Mouse (Mus musculus): ENCODE measurements at regions not wholly inside any gene's neighbourhood (a gene's known extent, or its start where the extent isn't known, plus 50 kb on each side); places are given as distances from the start of the nearest gene placed in this dataset.
"Not testable (repeated sequence)": the region's sequence is repeated elsewhere in the genome, so short reads cannot be mapped to it uniquely, and the experiment has no call there.

- WGBS: 89% methylated on average over 9 of the region's 9 CpGs
- no peak overlapping the region for H3K4me3 ChIP-seq (ENCODE audit: low read depth, low read length)
- ATAC-seq (ENCODE audit: insufficient read depth, low FRiP score, low TSS enrichment): no peak
- H3K36me3 ChIP-seq (ENCODE audit: control insufficient read depth, insufficient read depth, low read length): no peaks in the 10 kb centered on the region
- no peak overlapping the region for H3K27ac ChIP-seq (ENCODE audit: low read depth, low read length)
- peaks cover 7% of the 10 kb centered on the region; the same call in 1 of the 2 replicates for H3K4me1 ChIP-seq (ENCODE audit: control insufficient read depth, insufficient read depth, low read length)
- no peak overlapping the region for H3K4me2 ChIP-seq (ENCODE audit: low read depth)
- no peaks in the 10 kb centered on the region for H3K9me3 ChIP-seq (ENCODE audit: control insufficient read depth, low read length)
- no peak overlapping the region for H3K9ac ChIP-seq (ENCODE audit: low read length)
- no peaks in the 10 kb centered on the region for H3K27me3 ChIP-seq (ENCODE audit: control insufficient read depth, insufficient read depth, low read length)
- no peak for DNase-seq (ENCODE audit: low spot score)
Measured at GRCm38 (mm10) chr2:166301161-166301560, 145.7 kb upstream of the Sulf2 start.

GRCm38 (mm10) chr2:166294672-166295071 lies 139.2 kb upstream of the Sulf2 start:
- ATAC-seq (ENCODE audit: insufficient read depth, low FRiP score, low TSS enrichment) (no peak), DNase-seq (ENCODE audit: low spot score) (no peak)
- no peak overlapping the region for H3K4me3 ChIP-seq (ENCODE audit: low read depth, low read length)
- H3K9ac ChIP-seq (ENCODE audit: low read length): no peak overlapping the region
- H3K36me3 ChIP-seq (ENCODE audit: control insufficient read depth, insufficient read depth, low read length): no peaks in the 10 kb centered on the region
- no peaks in the 10 kb centered on the region for H3K9me3 ChIP-seq (ENCODE audit: control insufficient read depth, low read length)
- H3K4me2 ChIP-seq (ENCODE audit: low read depth): no peak overlapping the region
- H3K27ac ChIP-seq (ENCODE audit: low read depth, low read length): no peak overlapping the region
- WGBS: 62% methylated on average over 10 of the region's 10 CpGs
- H3K27me3 ChIP-seq (ENCODE audit: control insufficient read depth, insufficient read depth, low read length): no peaks in the 10 kb centered on the region
- H3K4me1 ChIP-seq (ENCODE audit: control insufficient read depth, insufficient read depth, low read length): peaks cover 17% of the 10 kb centered on the region

- no peaks in the 10 kb centered on the region for H3K9me3 ChIP-seq (ENCODE audit: control insufficient read depth, low read length)
- H3K4me1 ChIP-seq (ENCODE audit: control insufficient read depth, insufficient read depth, low read length): peaks cover 17% of the 10 kb centered on the region
- WGBS: 89% methylated on average over 6 of the region's 6 CpGs
- no peak overlapping the region for H3K9ac ChIP-seq (ENCODE audit: low read length)
- DNase-seq (ENCODE audit: low spot score) (no peak), ATAC-seq (ENCODE audit: insufficient read depth, low FRiP score, low TSS enrichment) (no peak)
- no peak overlapping the region for H3K27ac ChIP-seq (ENCODE audit: low read depth, low read length)
- H3K27me3 ChIP-seq (ENCODE audit: control insufficient read depth, insufficient read depth, low read length): no peaks in the 10 kb centered on the region
- no peak overlapping the region for H3K4me2 ChIP-seq (ENCODE audit: low read depth)
- no peak overlapping the region for H3K4me3 ChIP-seq (ENCODE audit: low read depth, low read length)
- no peaks in the 10 kb centered on the region for H3K36me3 ChIP-seq (ENCODE audit: control insufficient read depth, insufficient read depth, low read length)
Measured at GRCm38 (mm10) chr2:166292987-166293386, 137.5 kb upstream of the Sulf2 start.

- no peak overlapping the region for H3K4me3 ChIP-seq (ENCODE audit: low read depth, low read length)
- no peak for DNase-seq (ENCODE audit: low spot score)
- H3K36me3 ChIP-seq (ENCODE audit: control insufficient read depth, insufficient read depth, low read length): no peaks in the 10 kb centered on the region
- peak overlapping the region; percentile 63; the same call in 1 of the 2 replicates for H3K27ac ChIP-seq (ENCODE audit: low read depth, low read length)
- H3K4me2 ChIP-seq (ENCODE audit: low read depth): 0 out of 2 replicates have a peak overlapping the region, but pooled peaks have one; percentile 3
- 20% methylated on average over 6 of the region's 6 CpGs for WGBS
- H3K4me1 ChIP-seq (ENCODE audit: control insufficient read depth, insufficient read depth, low read length): peaks cover 17% of the 10 kb centered on the region
- no peaks in the 10 kb centered on the region for H3K9me3 ChIP-seq (ENCODE audit: control insufficient read depth, low read length)
- no peak for ATAC-seq (ENCODE audit: insufficient read depth, low FRiP score, low TSS enrichment)
- H3K27me3 ChIP-seq (ENCODE audit: control insufficient read depth, insufficient read depth, low read length): no peaks in the 10 kb centered on the region
- no peak overlapping the region for H3K9ac ChIP-seq (ENCODE audit: low read length)
Measured at GRCm38 (mm10) chr2:166291266-166291665, 135.8 kb upstream of the Sulf2 start.

GRCm38 (mm10) chr2:166290826-166291225 lies 135.4 kb upstream of the Sulf2 start:
- H3K27ac ChIP-seq (ENCODE audit: low read depth, low read length): peak overlapping the region; percentile 63; the same call in 1 of the 2 replicates
- H3K4me2 ChIP-seq (ENCODE audit: low read depth): 0 out of 2 replicates have a peak overlapping the region, but pooled peaks have one; percentile 3
- DNase-seq (ENCODE audit: low spot score) (no peak), ATAC-seq (ENCODE audit: insufficient read depth, low FRiP score, low TSS enrichment) (no peak)
- WGBS: 40% methylated on average over 9 of the region's 9 CpGs
- no peak overlapping the region for H3K9ac ChIP-seq (ENCODE audit: low read length)
- H3K4me1 ChIP-seq (ENCODE audit: control insufficient read depth, insufficient read depth, low read length): peaks cover 17% of the 10 kb centered on the region
- H3K9me3 ChIP-seq (ENCODE audit: control insufficient read depth, low read length): no peaks in the 10 kb centered on the region
- H3K4me3 ChIP-seq (ENCODE audit: low read depth, low read length): no peak overlapping the region
- no peaks in the 10 kb centered on the region for H3K27me3 ChIP-seq (ENCODE audit: control insufficient read depth, insufficient read depth, low read length)
- H3K36me3 ChIP-seq (ENCODE audit: control insufficient read depth, insufficient read depth, low read length): no peaks in the 10 kb centered on the region

GRCm38 (mm10) chr2:166289198-166289597 lies 133.7 kb upstream of the Sulf2 start:
- DNase-seq (ENCODE audit: low spot score): no peak
- Histone ChIP-seq H3K4me2 (ENCODE audit: low read depth) (no peak overlapping the region), H3K9me3 (ENCODE audit: control insufficient read depth, low read length) (no peaks in the 10 kb centered on the region), H3K27me3 (ENCODE audit: control insufficient read depth, insufficient read depth, low read length) (no peaks in the 10 kb centered on the region), H3K9ac (ENCODE audit: low read length) (no peak overlapping the region), H3K4me3 (ENCODE audit: low read depth, low read length) (no peak overlapping the region), H3K36me3 (ENCODE audit: control insufficient read depth, insufficient read depth, low read length) (no peaks in the 10 kb centered on the region), H3K4me1 (ENCODE audit: control insufficient read depth, insufficient read depth, low read length) (peaks cover 14% of the 10 kb centered on the region), H3K27ac (ENCODE audit: low read depth, low read length) (no peak overlapping the region)
- 78% methylated on average over 6 of the region's 6 CpGs for WGBS
- no peak for ATAC-seq (ENCODE audit: insufficient read depth, low FRiP score, low TSS enrichment)

GRCm38 (mm10) chr2:166281137-166281536 lies 125.7 kb upstream of the Sulf2 start:
- H3K9ac ChIP-seq (ENCODE audit: low read length); H3K27ac ChIP-seq (ENCODE audit: low read depth, low read length); H3K36me3 ChIP-seq (ENCODE audit: control insufficient read depth, insufficient read depth, low read length); DNase-seq (ENCODE audit: low spot score); H3K27me3 ChIP-seq (ENCODE audit: control insufficient read depth, insufficient read depth, low read length); H3K9me3 ChIP-seq (ENCODE audit: control insufficient read depth, low read length); ATAC-seq (ENCODE audit: insufficient read depth, low FRiP score, low TSS enrichment); H3K4me1 ChIP-seq (ENCODE audit: control insufficient read depth, insufficient read depth, low read length); H3K4me3 ChIP-seq (ENCODE audit: low read depth, low read length); H3K4me2 ChIP-seq (ENCODE audit: low read depth): not testable (repeated sequence)
- WGBS: no CpG with 5 or more reads among the region's 5 CpGs

GRCm38 (mm10) chr2:166280651-166281127 lies 125.2 kb upstream of the Sulf2 start:
- Histone ChIP-seq H3K36me3 (ENCODE audit: control insufficient read depth, insufficient read depth, low read length) (no peaks in the 10 kb centered on the region), H3K27ac (ENCODE audit: low read depth, low read length) (no peak overlapping the region), H3K9me3 (ENCODE audit: control insufficient read depth, low read length) (no peaks in the 10 kb centered on the region), H3K27me3 (ENCODE audit: control insufficient read depth, insufficient read depth, low read length) (no peaks in the 10 kb centered on the region), H3K4me2 (ENCODE audit: low read depth) (no peak overlapping the region), H3K9ac (ENCODE audit: low read length) (no peak overlapping the region), H3K4me1 (ENCODE audit: control insufficient read depth, insufficient read depth, low read length) (peaks cover 4% of the 10 kb centered on the region; the same call in 1 of the 2 replicates), H3K4me3 (ENCODE audit: low read depth, low read length) (no peak overlapping the region)
- WGBS: 37% methylated on average over 5 of the region's 5 CpGs
- no peak for DNase-seq (ENCODE audit: low spot score)
- no peak for ATAC-seq (ENCODE audit: insufficient read depth, low FRiP score, low TSS enrichment)

- no peak for ATAC-seq (ENCODE audit: insufficient read depth, low FRiP score, low TSS enrichment)
- Histone ChIP-seq H3K36me3 (ENCODE audit: control insufficient read depth, insufficient read depth, low read length) (no peaks in the 10 kb centered on the region), H3K9me3 (ENCODE audit: control insufficient read depth, low read length) (no peaks in the 10 kb centered on the region), H3K27ac (ENCODE audit: low read depth, low read length) (no peak overlapping the region), H3K4me1 (ENCODE audit: control insufficient read depth, insufficient read depth, low read length) (peaks cover 4% of the 10 kb centered on the region; the same call in 1 of the 2 replicates), H3K27me3 (ENCODE audit: control insufficient read depth, insufficient read depth, low read length) (no peaks in the 10 kb centered on the region), H3K4me2 (ENCODE audit: low read depth) (no peak overlapping the region), H3K4me3 (ENCODE audit: low read depth, low read length) (no peak overlapping the region), H3K9ac (ENCODE audit: low read length) (no peak overlapping the region)
- no peak for DNase-seq (ENCODE audit: low spot score)
- 83% methylated on average over 15 of the region's 15 CpGs for WGBS
Measured at GRCm38 (mm10) chr2:166279676-166280075, 124.2 kb upstream of the Sulf2 start.
